Mouse (Mus musculus) embryonic fibroblast, embryonic 13.5 days (primary cell): ENCODE measurements around the gene Twf2.

Source experiments
- CTCF ChIP-seq: IDR thresholded peaks from 2 replicates; pipeline ENCODE4 v1.5.1; 2011; ENCODE audit warnings: mild to moderate bottlenecking, control low read depth, low read length, moderate library complexity, borderline replicate concordance; ENCODE audit not compliant: insufficient read depth
- POLR2A ChIP-seq: IDR thresholded peaks from 2 replicates; pipeline ENCODE4 v1.6.1; 2011; ENCODE audit warnings: low read depth, mild to moderate bottlenecking, control low read depth, low read length, moderate library complexity

GRCm38 (mm10) chr9:106242813-106243488, 40.0 kb downstream of the Twf2 start:
- TF ChIP-seq CTCF (no peak), POLR2A (no peak)
